Mouse (Mus musculus) CD8-positive naive resting alpha-beta T cell, adult 2 months (primary cell): ENCODE data around the gene Klf7.
A peak's percentile ranks its signal among the peaks of the same experiment; 100 is the strongest.

Source experiments
- DNase-seq, 2 experiments: peaks; one replicate each; pipeline ENCODE4 v3.0.0; 2022; ENCODE audit warnings: low read depth in 2 of 2, low spot score in 2 of 2

Gene Klf7

GRCm38 (mm10) chr1:64105181-64105646 lies 16.9 kb downstream of the Klf7 start:
- no peak for DNase-seq

GRCm38 (mm10) chr1:64104665-64105064 lies 17.4 kb downstream of the Klf7 start:
- no peak for DNase-seq

- DNase-seq: no peak
Observed at GRCm38 (mm10) chr1:64101331-64101730, 20.8 kb downstream of the Klf7 start.

DNA sequence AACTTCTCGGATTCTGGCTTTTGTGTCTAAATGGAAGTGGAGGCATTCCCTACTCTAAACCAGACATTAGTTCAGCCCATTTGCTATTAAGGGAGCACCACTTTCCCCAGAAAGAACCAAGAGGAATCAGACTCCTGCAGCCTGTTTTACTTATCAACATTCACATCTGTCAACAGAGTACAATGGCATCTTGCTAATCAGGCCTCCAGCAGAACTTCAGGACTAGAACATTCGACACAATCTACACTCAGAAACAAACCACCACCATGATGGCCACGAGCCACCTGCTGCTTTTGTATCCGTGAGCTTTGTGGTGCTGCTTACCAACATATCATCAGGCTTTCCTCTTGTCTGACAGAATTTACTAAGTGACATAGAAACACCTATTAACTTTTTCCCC lies 23.3 kb downstream of the Klf7 start:
- DNase-seq: no peak

DNA sequence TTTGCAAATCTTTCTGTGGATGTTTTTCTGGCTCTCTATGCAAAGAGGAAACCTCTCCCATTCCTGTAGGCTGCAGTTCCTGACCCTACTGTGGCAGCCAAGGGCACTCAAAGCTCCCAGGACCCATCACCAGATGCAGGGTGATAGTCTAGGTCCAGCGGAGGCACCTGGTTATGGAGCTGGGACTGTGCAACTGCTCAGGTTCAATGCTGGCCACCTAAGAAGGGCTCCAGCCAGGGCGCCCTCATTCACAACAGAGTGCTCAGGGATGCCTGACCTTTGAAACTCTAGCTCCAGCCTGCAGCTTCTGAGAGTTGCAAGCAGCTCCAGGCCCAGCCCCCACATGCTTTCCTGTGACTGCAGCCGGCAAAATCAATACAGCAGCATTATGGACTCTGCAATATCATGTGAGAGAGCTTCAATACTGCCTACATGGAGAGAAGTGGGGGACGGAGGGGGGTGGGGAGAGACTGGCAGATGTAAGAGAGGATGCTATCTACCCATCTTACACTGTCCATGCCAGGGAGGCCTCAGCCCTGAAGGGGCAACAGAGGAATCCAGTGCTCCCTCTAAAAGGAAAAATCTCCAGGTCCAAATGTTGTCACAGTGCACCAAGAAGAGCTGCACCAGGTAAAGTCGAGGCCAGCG lies 24.3 kb downstream of the Klf7 start:
- no peak for DNase-seq

GRCm38 (mm10) chr1:64093018-64093417 lies 29.1 kb downstream of the Klf7 start:
- DNase-seq: no peak

GRCm38 (mm10) chr1:64091591-64091990 lies 30.5 kb downstream of the Klf7 start:
- no peak for DNase-seq

- no peak for DNase-seq
Observed at GRCm38 (mm10) chr1:64090566-64090965, 31.5 kb downstream of the Klf7 start.

DNA sequence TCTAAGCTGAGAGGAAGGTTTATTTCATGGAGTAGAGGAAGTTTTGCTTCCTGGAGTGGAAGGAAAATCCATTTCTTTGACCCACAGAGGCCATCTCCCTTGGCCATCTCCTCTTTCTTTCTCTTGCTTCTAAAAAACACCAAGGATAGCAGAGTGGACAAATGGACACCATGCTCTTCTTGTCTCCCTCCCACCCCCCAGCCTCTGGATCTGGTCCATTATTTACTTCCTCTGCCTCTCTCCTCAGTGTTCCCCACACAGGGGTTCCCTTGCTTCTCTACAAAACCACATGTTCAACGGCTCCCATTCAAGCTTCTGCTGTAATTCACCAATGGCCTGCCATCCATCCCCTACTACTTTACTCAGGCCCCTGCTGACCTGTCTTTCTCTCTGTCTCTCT lies 32.4 kb downstream of the Klf7 start:
- no peak for DNase-seq

DNA sequence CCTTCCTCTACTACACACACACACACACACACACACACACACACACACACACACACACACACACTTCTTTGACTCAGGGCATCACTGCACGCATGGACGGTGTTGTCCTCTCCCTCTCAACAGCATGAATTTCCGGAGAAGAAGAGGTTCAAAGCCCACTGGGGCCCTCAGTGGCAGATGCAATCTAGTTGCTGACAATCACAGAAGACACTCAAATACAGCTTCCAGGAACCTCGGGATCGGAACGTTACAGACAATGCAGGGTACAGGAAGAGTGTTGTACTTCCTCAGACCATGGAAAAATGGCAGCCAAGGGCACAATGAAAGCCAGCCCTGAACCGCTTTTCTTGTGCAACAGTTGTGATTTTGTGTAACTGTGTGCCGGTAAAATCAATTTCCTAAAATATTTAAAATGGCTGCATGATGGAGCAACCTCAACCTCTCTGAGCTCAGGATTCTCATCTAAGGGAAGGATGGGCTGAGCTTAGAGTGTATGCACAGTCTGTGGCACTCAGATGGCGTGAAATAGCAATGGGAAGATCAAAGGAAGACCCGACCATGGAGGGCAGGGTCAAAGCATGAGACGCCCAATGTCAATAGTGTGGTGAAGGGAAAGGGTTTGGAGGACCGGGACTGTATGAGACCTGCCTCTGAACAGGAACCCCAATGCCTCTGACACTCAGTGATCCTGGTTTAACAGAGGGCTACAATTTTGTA lies 33.3 kb downstream of the Klf7 start:
- no peak for DNase-seq

DNA sequence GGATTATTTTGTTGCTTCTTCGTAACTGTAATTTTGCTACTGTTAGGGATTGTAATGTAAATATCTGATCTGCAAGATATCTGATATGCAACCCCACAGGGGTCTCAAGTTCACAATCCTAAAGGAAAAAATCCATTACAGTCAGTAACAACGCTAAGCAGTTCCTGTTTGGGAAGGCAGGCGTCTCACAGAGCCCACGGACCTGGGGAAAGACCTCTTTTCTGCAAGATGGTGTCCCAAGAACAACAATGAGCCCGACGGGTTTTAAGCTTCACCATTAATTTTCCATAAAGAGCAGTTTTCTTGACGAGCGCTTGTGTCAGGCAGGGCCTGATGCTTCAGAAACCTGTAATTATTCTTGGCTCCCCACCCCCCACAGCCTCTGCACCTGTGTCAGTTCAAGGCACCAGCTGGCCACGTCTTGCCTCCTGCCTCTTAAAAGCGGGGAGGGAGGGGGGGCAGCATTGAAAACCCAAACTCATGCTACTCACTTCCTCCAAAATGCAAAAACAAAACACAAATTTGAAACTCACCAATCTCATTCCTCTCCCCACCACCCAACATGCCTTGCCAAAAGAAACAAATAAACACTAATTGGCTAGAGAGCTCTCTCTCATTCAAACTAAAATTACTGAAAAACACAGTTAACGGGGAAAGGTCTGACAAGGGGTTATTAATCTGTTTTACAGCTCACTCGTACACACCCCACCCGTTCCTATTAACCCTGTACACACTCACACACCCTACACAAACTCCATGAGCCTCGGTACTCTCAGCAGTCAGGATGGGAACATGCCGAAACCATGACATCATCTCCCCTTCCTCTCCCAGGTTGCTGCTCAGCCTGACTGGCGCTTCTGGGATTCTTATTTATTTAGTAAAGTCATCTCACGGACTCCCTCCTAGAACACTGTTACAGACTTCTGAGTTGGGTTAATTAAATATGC lies 34.2 kb downstream of the Klf7 start:
- DNase-seq: peak; percentile 19 to 27

- DNase-seq: peak in 1 of 2 experiments; percentile 24
Observed at GRCm38 (mm10) chr1:64085875-64086274, 36.2 kb downstream of the Klf7 start.

- no peak for DNase-seq
Observed at GRCm38 (mm10) chr1:64085361-64085760, 36.7 kb downstream of the Klf7 start.

- no peak for DNase-seq
Observed at GRCm38 (mm10) chr1:64084706-64085105, 37.4 kb downstream of the Klf7 start.

DNA sequence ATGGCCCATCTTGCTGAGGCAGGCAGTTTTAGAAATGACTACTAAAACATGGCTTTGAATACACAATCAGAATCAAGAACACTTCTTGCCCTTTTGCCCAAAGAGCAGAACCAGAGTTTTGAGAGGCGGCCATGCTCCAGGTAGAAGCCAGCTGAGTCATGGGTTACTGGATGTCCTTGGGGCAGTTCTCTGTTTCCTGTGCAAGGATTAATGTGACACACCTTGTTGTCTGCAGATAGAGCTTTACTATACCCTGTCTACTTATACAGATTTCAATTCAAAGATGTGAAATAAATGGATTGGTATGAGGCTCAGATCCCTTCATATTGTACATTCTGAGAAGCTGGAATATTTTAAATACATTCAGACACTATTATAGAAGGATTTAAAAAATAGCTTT lies 40.3 kb downstream of the Klf7 start:
- DNase-seq: no peak

DNA sequence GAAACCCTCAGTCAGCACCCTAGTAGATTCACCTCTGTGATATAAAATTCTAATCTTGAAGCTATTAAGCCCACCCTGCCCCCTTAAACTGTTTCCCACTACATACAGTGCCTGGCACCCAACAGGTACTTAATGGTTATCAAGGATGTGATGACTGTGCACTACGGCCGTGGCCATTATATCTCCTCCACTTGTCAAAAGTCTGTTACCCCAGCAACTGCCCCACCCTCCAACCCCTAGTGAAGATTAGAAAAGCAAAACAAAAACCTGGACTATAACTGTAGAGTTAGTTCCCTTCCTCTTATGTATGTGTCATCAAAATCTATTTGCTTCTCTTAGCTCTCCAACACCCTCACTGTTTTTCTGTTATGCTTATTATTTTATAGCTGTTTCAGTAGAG lies 40.9 kb downstream of the Klf7 start:
- no peak for DNase-seq

- no peak for DNase-seq
Observed at GRCm38 (mm10) chr1:64080263-64080662, 41.8 kb downstream of the Klf7 start.

DNA sequence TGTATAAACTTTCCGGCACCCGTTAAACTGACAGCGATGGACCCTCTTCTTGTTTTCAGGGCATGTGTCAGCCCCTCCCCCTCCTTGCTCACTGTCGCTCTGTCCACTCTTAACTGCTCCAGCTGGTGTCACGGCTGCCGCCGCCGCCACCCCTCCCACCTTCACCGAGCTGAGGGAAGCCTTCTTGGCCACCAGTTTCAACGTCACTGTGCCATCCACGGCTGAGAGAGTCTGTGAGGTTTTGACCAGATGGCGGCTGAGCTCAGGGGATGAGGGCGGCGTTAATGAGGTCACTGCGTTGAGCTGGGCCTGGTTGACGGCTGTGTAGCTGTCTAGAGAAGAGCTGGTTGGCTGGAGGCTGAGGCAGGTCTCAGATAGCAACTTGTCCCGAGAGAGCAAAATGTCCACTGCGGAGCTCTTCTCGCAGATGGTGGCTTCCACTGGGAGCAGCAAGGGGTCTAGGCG lies 43.3 kb downstream of the Klf7 start:
- DNase-seq: no peak

DNA sequence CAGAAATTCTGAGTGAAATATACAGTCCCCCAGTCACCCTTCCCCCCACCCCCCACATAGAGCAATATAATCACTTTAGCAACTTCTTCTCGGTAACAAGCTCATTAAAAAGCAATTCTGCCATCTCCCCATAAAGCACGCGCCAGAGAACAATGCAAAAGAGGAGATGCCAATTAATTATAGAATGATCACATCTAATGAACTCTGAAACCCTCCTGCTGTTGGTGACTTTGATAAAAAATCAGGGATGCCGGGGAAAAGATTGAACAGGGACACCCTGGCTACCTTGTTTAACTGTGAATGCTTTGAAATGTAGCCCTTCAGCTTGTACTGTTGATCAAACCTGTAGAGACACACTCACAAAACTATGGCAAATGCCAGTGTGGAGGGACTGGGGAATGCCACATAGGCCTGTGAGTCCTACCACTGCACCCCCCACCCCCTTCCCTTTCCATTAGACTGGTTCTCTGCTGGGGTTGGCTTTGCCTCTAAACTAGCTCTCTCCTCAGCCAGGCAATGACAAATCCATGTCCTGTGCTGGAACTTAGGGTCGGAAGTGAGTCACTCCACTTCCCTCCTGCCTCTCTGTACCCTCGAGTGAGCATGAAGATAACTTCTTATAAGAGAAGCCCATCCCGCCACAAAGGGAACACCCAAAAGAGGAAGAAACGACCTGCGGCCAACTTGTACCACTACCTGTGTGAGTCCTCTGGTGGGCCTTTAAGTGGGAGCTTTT lies 43.9 kb downstream of the Klf7 start:
- peak in 1 of 2 experiments; percentile 14 for DNase-seq

DNA sequence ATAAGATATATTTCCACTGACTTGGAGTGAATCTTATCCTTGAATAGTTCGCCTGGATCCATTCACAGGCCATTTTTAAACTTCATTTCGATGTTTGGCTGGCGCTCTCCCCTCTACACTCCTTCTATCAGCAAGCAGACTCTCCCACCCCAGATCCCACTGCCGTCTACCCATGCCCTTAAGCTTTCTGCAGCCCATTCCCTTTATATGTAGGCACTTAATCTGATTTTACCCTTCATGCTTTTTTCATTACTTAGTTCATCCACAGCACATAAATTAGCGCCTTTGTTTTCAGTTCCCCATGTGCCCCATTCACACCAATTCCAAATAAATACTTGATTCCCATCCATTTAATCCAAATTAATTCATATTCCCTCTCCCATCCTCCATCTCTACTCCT lies 48.0 kb downstream of the Klf7 start:
- DNase-seq: no peak

- no peak for DNase-seq
Observed at GRCm38 (mm10) chr1:64070947-64071346, 51.1 kb downstream of the Klf7 start.
